ENCODE assay signal across 8 mouse cellular contexts in genomic region chrX:153497688-153498516, GRCm38 (mm10). TPM values are rescaled to one million over a fixed set of nuclear protein-coding genes. Genes with fewer than 3 reads are reported as not detected.
DNase-seq lines count a peak whose midpoint lies in the region; ATAC-seq and TF ChIP-seq lines count a peak whose summit lies in the region.

Ubqln2 (plus strand) TSS chrX:153498227.

- peak; percentile 90 for ATAC-seq in heart, embryonic 13.5 days (ENCODE audit: extremely low read depth, insufficient number of reproducible peaks, low FRiP score, low TSS enrichment)
- ATAC-seq in liver, embryonic 11.5 days (replicated peaks; ENCODE audit: low FRiP score): peak; percentile 93

- peak within 1 kb of the TSS; percentile 55 for H3ac ChIP-seq in myocyte (ENCODE audit: control insufficient read depth, insufficient read length)

- TF ChIP-seq POLR2A in myocyte (IDR thresholded peaks at IDR 0.05; ENCODE audit: insufficient read length, low read depth): peak; percentile 92

- H3K4me3 ChIP-seq in brown adipose tissue, adult 24 weeks (ENCODE audit: insufficient read depth, low read depth, low read length): peak within 1 kb of the TSS; percentile 99
- H3K4me3 ChIP-seq in heart, embryonic 13.5 days: peak within 1 kb of the TSS; percentile 69
- peak within 1 kb of the TSS; percentile 69 for H3K4me3 ChIP-seq in liver, embryonic 11.5 days (ENCODE audit: low read depth, low read length)
- H3K4me3 ChIP-seq in myocyte: peak within 1 kb of the TSS; percentile 43

- WGBS in heart, embryonic 13.5 days: 10% methylated on average over 51 of the region's 76 CpGs
- 15% methylated on average over 58 of the region's 76 CpGs for WGBS in liver, embryonic 11.5 days

- no peaks in the 10 kb centered on the region for H3K27me3 ChIP-seq in heart, embryonic 13.5 days (replicated peaks)
- no peaks in the 10 kb centered on the region; the same call in 1 of the 2 replicates for H3K27me3 ChIP-seq in liver, embryonic 11.5 days (replicated peaks; ENCODE audit: control insufficient read depth, insufficient read depth, low read length)
- H3K27me3 ChIP-seq in myocyte (ENCODE audit: control insufficient read depth, insufficient read depth, insufficient read length): no peaks in the 10 kb centered on the region

- peak within 1 kb of the TSS; percentile 73 for H3K27ac ChIP-seq in brown adipose tissue, adult 24 weeks (replicated peaks; ENCODE audit: low read depth, low read length)
- H3K27ac ChIP-seq in heart, embryonic 13.5 days (replicated peaks): peak within 1 kb of the TSS; percentile 95
- peak within 1 kb of the TSS; percentile 78 for H3K27ac ChIP-seq in liver, embryonic 11.5 days (ENCODE audit: low read depth, low read length)

- no peaks in the 10 kb centered on the region for H3K9me3 ChIP-seq in heart, embryonic 13.5 days
- H3K9me3 ChIP-seq in liver, embryonic 11.5 days (ENCODE audit: control insufficient read depth, low read length): no peaks in the 10 kb centered on the region

- H3K79me2 ChIP-seq in myocyte (ENCODE audit: control insufficient read depth, insufficient read depth): peaks cover 27% of the 10 kb centered on the region

- peak; percentile 82 for DNase-seq in CD4-positive, CD25-positive, alpha-beta regulatory T cell, adult 2 months (ENCODE audit: low read depth, low spot score)
- peak; percentile 47 for DNase-seq in fibroblast of lung, adult 2 months (ENCODE audit: low read depth)
- peak; percentile 88 for DNase-seq in kidney, postnatal 10 days
- peak; percentile 84 for DNase-seq in liver, embryonic 11.5 days (ENCODE audit: low spot score)
- DNase-seq in spleen, postnatal 4 days (ENCODE audit: low spot score in 2 of 2): peak; percentile 60 to 82

- H3K9ac ChIP-seq in heart, embryonic 13.5 days: peak within 1 kb of the TSS; percentile 89
- peak within 1 kb of the TSS; percentile 76 for H3K9ac ChIP-seq in liver, embryonic 11.5 days (ENCODE audit: low read depth, low read length)

- H3K4me1 ChIP-seq in brown adipose tissue, adult 24 weeks (ENCODE audit: control insufficient read depth, insufficient read depth, insufficient read length, low read length): peaks cover 4% of the 10 kb centered on the region; the same call in 1 of the 2 replicates
- no peaks in the 10 kb centered on the region for H3K4me1 ChIP-seq in heart, embryonic 13.5 days
- H3K4me1 ChIP-seq in liver, embryonic 11.5 days (replicated peaks; ENCODE audit: control insufficient read depth, insufficient read depth, low read length): no peaks in the 10 kb centered on the region

- no peaks in the 10 kb centered on the region for H3K36me3 ChIP-seq in heart, embryonic 13.5 days
- H3K36me3 ChIP-seq in liver, embryonic 11.5 days (ENCODE audit: control insufficient read depth, insufficient read depth, low read length): no peaks in the 10 kb centered on the region
- H3K36me3 ChIP-seq in myocyte (ENCODE audit: control insufficient read depth, insufficient read depth): no peaks in the 10 kb centered on the region

- H3K4me2 ChIP-seq in heart, embryonic 13.5 days: peak within 1 kb of the TSS; percentile 84
- peak within 1 kb of the TSS; percentile 76 for H3K4me2 ChIP-seq in liver, embryonic 11.5 days
- peak within 1 kb of the TSS; percentile 74 for H3K4me2 ChIP-seq in myocyte (ENCODE audit: low read depth)

TF ChIP-seq in myocyte, 11 proteins besides CTCF, POLR2A, EP300 and RAD21:
- peak; percentile 55 for TF ChIP-seq REST (IDR thresholded peaks at IDR 0.05; ENCODE audit: insufficient read depth, insufficient read length)
- TF ChIP-seq MYOD1 (IDR thresholded peaks at IDR 0.05; ENCODE audit: control insufficient read depth in 1 of 3, insufficient read length in 2 of 3, low read depth in 2 of 3): peak in 1 of 3 experiments; percentile 1
- peak; percentile 14 for TF ChIP-seq TCF3 (IDR thresholded peaks at IDR 0.05; ENCODE audit: insufficient read length, low read depth)
- no peak for TF ChIP-seq TCF12 (IDR thresholded peaks at IDR 0.05; ENCODE audit: insufficient read depth, poor library complexity, severe bottlenecking)
- TF ChIP-seq POLR2AphosphoS2 (IDR thresholded peaks at IDR 0.05; ENCODE audit: insufficient read length, low read depth): peak; percentile 93
- no peak for TF ChIP-seq CEBPB (IDR thresholded peaks at IDR 0.05; ENCODE audit: insufficient read depth, poor library complexity, severe bottlenecking)
- peak in 1 of 3 experiments; percentile 35 for TF ChIP-seq MYOG (IDR thresholded peaks at IDR 0.05; ENCODE audit: control insufficient read depth in 1 of 3, insufficient read depth in 1 of 3, insufficient read length in 2 of 3, low read depth in 2 of 3)

RNA-seq across cellular contexts. Expression of gene Ubqln2, which starts in this region (rescaled TPM):
- 7.4 and 8.6 TPM in 2 replicates for polyA plus RNA-seq in brown adipose tissue, adult 24 weeks (2012; ENCODE audit: insufficient read depth, insufficient read length, missing spikeins)
- polyA plus RNA-seq in heart, embryonic 13.5 days (2015; fragmentation: Nextera tagmentation; extraction: Ambion mirVana): 13.6 and 13.8 TPM in 2 replicates
- polyA plus RNA-seq in liver, embryonic 11.5 days (2014; fragmentation: Nextera tagmentation; extraction: Ambion mirVana): 14.8 and 15.5 TPM in 2 replicates
- 19.9 TPM for polyA plus RNA-seq in myocyte (2012; fragmentation: generic; extraction: Trizol)

Comparison
In these comparisons a context has a peak if more than half of its experiments do, and no peak if none do; other contexts are left out.
1. Peak in every context shown above with its lines: DNase-seq, ATAC-seq, H3K4me3 ChIP-seq and H3K27ac ChIP-seq.
2. H3K4me3 ChIP-seq: peak in every context shown above with its lines; median percentile 99 in brown adipose tissue, adult 24 weeks; 69 in heart, embryonic 13.5 days; 69 in liver, embryonic 11.5 days; 43 in myocyte.